Mouse (Mus musculus): Measurements from ENCODE around the gene Map3k6. TPM values are rescaled to one million over a fixed set of nuclear protein-coding genes. Genes with fewer than 3 reads are reported as not detected.

Gene Map3k6
- total RNA-seq, 1 experiment: 2.7 TPM

DNA sequence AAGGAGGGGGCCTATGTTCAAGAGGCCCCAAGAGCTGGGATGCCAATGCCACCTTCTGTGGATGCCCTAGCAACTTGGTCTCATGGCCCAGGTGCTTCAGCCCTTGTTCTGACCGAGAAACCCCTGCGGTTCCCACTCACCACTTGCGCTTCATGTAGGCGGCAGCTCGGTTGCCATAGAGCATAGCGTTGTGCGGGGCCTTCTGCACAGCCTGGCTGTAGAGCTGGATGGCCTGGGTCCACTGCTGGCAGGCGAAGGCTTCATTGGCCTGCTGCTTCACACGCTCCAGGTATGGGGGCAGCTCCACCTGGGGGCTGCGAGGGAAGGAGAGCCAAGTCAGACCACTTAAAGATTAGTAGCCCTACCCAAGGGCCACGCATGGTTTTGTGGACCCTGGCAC, 59.8 kb downstream of the Map3k6 start:
- in situ Hi-C loops (cut with MboI; ENCODE audit: low sequenced_read_pairs in 2 of 2, unreplicated experiment in 2 of 2): loop anchor here in 1 of 2 experiments (5.0 to 10.0 kb wide), 2 partner anchors 83 to 296 kb away; no protein-coding TSS in a partner anchor
- no peaks in the 10 kb centered on the region for H3K9me3 ChIP-seq (ENCODE audit: control insufficient read depth, insufficient read depth, low read depth, low read length)

GRCm38 (mm10) chr4:133301802-133302201, 61.2 kb downstream of the Map3k6 start:
- no peak overlapping the region for H3K27ac ChIP-seq (ENCODE audit: insufficient read depth, low read depth, low read length, poor library complexity, severe bottlenecking)

More for the DNA sequence above, 59.8 kb downstream of the Map3k6 start:
- no peak overlapping the region for H3K9ac ChIP-seq (ENCODE audit: insufficient read depth, low read depth, low read length, poor library complexity, severe bottlenecking)
- no peak for DNase-seq (ENCODE audit: low read depth, low spot score)
- no peak for TF ChIP-seq ZC3H11A (IDR thresholded peaks at IDR 0.05; ENCODE audit: borderline replicate concordance, low read depth, low read length)
- TF ChIP-seq ZNF384 (IDR thresholded peaks at IDR 0.05; ENCODE audit: low read depth, low read length): no peak
- no peak for TF ChIP-seq HCFC1 (IDR thresholded peaks at IDR 0.05; ENCODE audit: borderline replicate concordance, insufficient read depth, low read length)
- TF ChIP-seq MAFK (IDR thresholded peaks at IDR 0.05; ENCODE audit: insufficient read depth, low read depth, low read length): no peak
- no peak for TF ChIP-seq CHD2 (IDR thresholded peaks at IDR 0.05; ENCODE audit: low read depth, low read length)
- peaks cover 72% of the 10 kb centered on the region for H3K36me3 ChIP-seq (ENCODE audit: control insufficient read depth, insufficient read depth, low read length, poor library complexity, severe bottlenecking)
- peaks cover 0 to 2% of the 10 kb centered on the region in 2 experiments; a peak in 1 of 4 replicates for H3K4me1 ChIP-seq (ENCODE audit: control insufficient read depth in 2 of 2, insufficient read depth in 2 of 2, low read length in 2 of 2, poor library complexity in 1 of 2)
- no peak overlapping the region for H3K4me3 ChIP-seq (ENCODE audit: insufficient read depth in 1 of 2, low read depth in 1 of 2, low read length in 2 of 2, poor library complexity in 1 of 2, severe bottlenecking in 1 of 2)
- H3K27ac ChIP-seq (ENCODE audit: insufficient read depth, low read depth, low read length, poor library complexity, severe bottlenecking): no peak overlapping the region

More at GRCm38 (mm10) chr4:133301802-133302201, 61.2 kb downstream of the Map3k6 start:
- in situ Hi-C loops (cut with MboI; ENCODE audit: low sequenced_read_pairs in 2 of 2, unreplicated experiment in 2 of 2): loop anchor here in 1 of 2 experiments (5.0 to 10.0 kb wide), 2 partner anchors 85 to 297 kb away; no protein-coding TSS in a partner anchor
- no peak overlapping the region for H3K9ac ChIP-seq (ENCODE audit: insufficient read depth, low read depth, low read length, poor library complexity, severe bottlenecking)
- H3K4me3 ChIP-seq (ENCODE audit: insufficient read depth in 1 of 2, low read depth in 1 of 2, low read length in 2 of 2, poor library complexity in 1 of 2, severe bottlenecking in 1 of 2): no peak overlapping the region
- H3K4me1 ChIP-seq (ENCODE audit: control insufficient read depth in 2 of 2, insufficient read depth in 2 of 2, low read length in 2 of 2, poor library complexity in 1 of 2): peaks cover 0 to 2% of the 10 kb centered on the region in 2 experiments; a peak in 1 of 4 replicates
- no peaks in the 10 kb centered on the region for H3K9me3 ChIP-seq (ENCODE audit: control insufficient read depth, insufficient read depth, low read depth, low read length)
- no peak for DNase-seq (ENCODE audit: low read depth, low spot score)
- TF ChIP-seq ZC3H11A (IDR thresholded peaks at IDR 0.05; ENCODE audit: borderline replicate concordance, low read depth, low read length) (peak; percentile 24; the same call in 1 of the 2 replicates), MAFK (IDR thresholded peaks at IDR 0.05; ENCODE audit: insufficient read depth, low read depth, low read length) (no peak)
- peaks cover 71% of the 10 kb centered on the region for H3K36me3 ChIP-seq (ENCODE audit: control insufficient read depth, insufficient read depth, low read length, poor library complexity, severe bottlenecking)

Other genes with a start within 250 kb of the Map3k6 start
- 61.8 and 88.9 TPM in 2 replicates for gene Ahdc1, start 229.6 kb upstream of the Map3k6 start, total RNA-seq (2012; rRNA removed)
- 31.8 and 32.3 TPM in 2 replicates for gene Wasf2, start 110.3 kb upstream of the Map3k6 start, total RNA-seq (2012; rRNA removed)
- gene Cd164l2, start 28.7 kb upstream of the Map3k6 start, total RNA-seq (2012; rRNA removed): 2.2 and 5.7 TPM in 2 replicates
- 0.85 and 1.5 TPM in 2 replicates for gene Gpr3, start 28.3 kb upstream of the Map3k6 start, total RNA-seq (2012; rRNA removed)
- gene Sytl1, start 22.3 kb downstream of the Map3k6 start, total RNA-seq (2012; rRNA removed): 2.0 and 4.4 TPM in 2 replicates
- gene Tmem222, start 37.0 kb downstream of the Map3k6 start, total RNA-seq (2012; rRNA removed): 73.3 and 89.4 TPM in 2 replicates
- 65.6 and 91.8 TPM in 2 replicates for gene Wdtc1, start 112.7 kb downstream of the Map3k6 start, total RNA-seq (2012; rRNA removed)
- 24.7 and 24.9 TPM in 2 replicates for gene Slc9a1, start 128.9 kb downstream of the Map3k6 start, total RNA-seq (2012; rRNA removed)
- gene Tent5b, start 239.3 kb downstream of the Map3k6 start, total RNA-seq (2012; rRNA removed): 7.5 and 8.5 TPM in 2 replicates

All from ES-E14 (cell line).